Mouse (Mus musculus): Measurements from ENCODE around the gene Fam50b.

Fam50b gene

GRCm38 (mm10) chr13:34793066-34793465 lies 58.4 kb downstream of the Fam50b start:
- DNase-seq (ENCODE audit: low read depth, low spot score), result no peak

- DNase-seq (ENCODE audit: low read depth, low spot score), result peak; percentile 13
Observed at GRCm38 (mm10) chr13:34793816-34794215, 59.2 kb downstream of the Fam50b start.

GRCm38 (mm10) chr13:34794426-34794825 lies 59.8 kb downstream of the Fam50b start:
- no peak for DNase-seq (ENCODE audit: low read depth, low spot score)
